Mouse (Mus musculus) E14TG2a.4 (cell line): ENCODE measurements around the gene Gfra1.

ENCODE experiments used
- H3K27me3 ChIP-seq: 2 replicates; pipeline ENCODE4 v1.6.1; 2014; ENCODE audit warnings: low read length, control low read depth; ENCODE audit not compliant: insufficient read depth
- H3K36me3 ChIP-seq: 2 replicates; pipeline ENCODE4 v1.6.1; 2014; ENCODE audit warnings: low read length, control low read depth; ENCODE audit not compliant: insufficient read depth
- H3K4me1 ChIP-seq: replicated peaks from 2 replicates; pipeline ENCODE4 v1.6.1; 2014; ENCODE audit warnings: low read depth, low read length, control low read depth
- H3K4me3 ChIP-seq: replicated peaks from 2 replicates; pipeline ENCODE4 v1.5.1; 2014; ENCODE audit warnings: mild to moderate bottlenecking, low read length
- H3K9me3 ChIP-seq: 2 replicates; pipeline ENCODE4 v1.6.1; 2014; ENCODE audit warnings: low read length, control low read depth
- CTCF ChIP-seq: conservative IDR thresholded peaks from 2 replicates; pipeline ENCODE4 v1.5.1; 2014; ENCODE audit warnings: low read length
- NANOG ChIP-seq: IDR thresholded peaks from 2 replicates; pipeline ENCODE4 v1.6.1; 2014; ENCODE audit warnings: borderline replicate concordance, low read length, mixed read lengths
- POU5F1 ChIP-seq: IDR thresholded peaks from 2 replicates; pipeline ENCODE4 v1.6.1; 2014; ENCODE audit warnings: low read length, borderline replicate concordance

Gfra1 gene

DNA sequence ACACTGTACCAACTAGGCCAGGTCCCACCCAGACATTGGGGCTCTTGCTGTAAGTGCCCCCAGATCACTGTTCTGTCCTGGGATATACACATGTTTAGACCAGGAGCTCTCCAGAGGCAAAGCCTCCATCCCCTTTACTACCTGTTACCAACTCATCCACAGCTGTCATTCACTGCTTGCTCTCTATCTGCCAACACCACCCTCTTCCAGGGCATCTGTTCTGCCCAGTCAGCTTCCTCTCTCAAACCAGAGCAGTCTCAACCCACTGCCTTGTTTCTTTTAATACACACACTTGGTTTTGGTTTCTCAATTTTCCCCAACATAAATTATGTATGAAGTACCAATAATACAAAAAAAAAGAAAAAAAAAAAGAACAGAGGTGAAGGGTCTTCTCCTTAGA, 41.0 kb downstream of the Gfra1 start:
- no peak for TF ChIP-seq CTCF
- Histone ChIP-seq H3K4me3 (no peak overlapping the region), H3K36me3 (no peaks in the 10 kb centered on the region), H3K4me1 (no peaks in the 10 kb centered on the region), H3K27me3 (no peaks in the 10 kb centered on the region), H3K9me3 (no peaks in the 10 kb centered on the region)

GRCm38 (mm10) chr19:58413290-58413689, 42.4 kb downstream of the Gfra1 start:
- Histone ChIP-seq H3K4me3 (no peak overlapping the region), H3K36me3 (no peaks in the 10 kb centered on the region), H3K9me3 (no peaks in the 10 kb centered on the region), H3K4me1 (no peaks in the 10 kb centered on the region), H3K27me3 (no peaks in the 10 kb centered on the region)
- TF ChIP-seq CTCF = no peak

GRCm38 (mm10) chr19:58412811-58413210, 42.9 kb downstream of the Gfra1 start:
- Histone ChIP-seq H3K36me3 (no peaks in the 10 kb centered on the region), H3K4me1 (no peaks in the 10 kb centered on the region), H3K9me3 (no peaks in the 10 kb centered on the region), H3K27me3 (no peaks in the 10 kb centered on the region), H3K4me3 (no peak overlapping the region)
- TF ChIP-seq CTCF (no peak), POU5F1 (no peak), NANOG (no peak)

- Histone ChIP-seq H3K4me3 (no peak overlapping the region), H3K27me3 (no peaks in the 10 kb centered on the region)
- no peak for TF ChIP-seq CTCF
- no peak for TF ChIP-seq POU5F1
- no peak for TF ChIP-seq NANOG
Measured at GRCm38 (mm10) chr19:58406726-58407125, 49.0 kb downstream of the Gfra1 start.

DNA sequence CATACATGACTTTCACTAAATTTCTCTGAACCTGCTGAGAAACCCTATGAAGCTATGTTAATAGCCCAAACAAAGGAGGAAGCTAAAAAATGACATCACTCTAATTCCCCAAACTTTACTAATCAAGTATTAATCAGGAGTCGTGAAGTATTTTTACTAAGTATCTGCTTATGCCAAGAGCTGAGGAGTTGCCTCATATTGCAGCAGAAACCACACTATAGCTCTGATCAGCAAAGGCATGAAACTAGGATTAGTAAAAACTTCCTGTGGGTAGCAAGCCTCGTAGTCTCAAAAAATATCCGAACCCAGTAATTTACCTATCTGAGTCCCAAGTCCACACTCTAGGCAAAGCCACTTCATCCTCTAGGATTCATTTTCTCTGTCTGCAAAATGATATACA, 55.5 kb downstream of the Gfra1 start:
- no peaks in the 10 kb centered on the region for H3K9me3 ChIP-seq
- H3K36me3 ChIP-seq = no peaks in the 10 kb centered on the region
- H3K4me1 ChIP-seq = peaks cover 28% of the 10 kb centered on the region
- no peak overlapping the region for H3K4me3 ChIP-seq
- no peaks in the 10 kb centered on the region for H3K27me3 ChIP-seq
- no peak for TF ChIP-seq CTCF
- TF ChIP-seq NANOG = no peak
- no peak for TF ChIP-seq POU5F1

More at GRCm38 (mm10) chr19:58406726-58407125, 49.0 kb downstream of the Gfra1 start:
- Histone ChIP-seq H3K9me3 (no peaks in the 10 kb centered on the region), H3K36me3 (no peaks in the 10 kb centered on the region), H3K4me1 (peaks cover 5% of the 10 kb centered on the region)

GRCm38 (mm10) chr19:58399166-58399565, 56.5 kb downstream of the Gfra1 start:
- TF ChIP-seq POU5F1 (no peak), NANOG (no peak), CTCF (no peak)
- no peak overlapping the region for H3K4me3 ChIP-seq
- H3K4me1 ChIP-seq = peaks cover 29% of the 10 kb centered on the region
- H3K27me3 ChIP-seq = no peaks in the 10 kb centered on the region
- H3K36me3 ChIP-seq = no peaks in the 10 kb centered on the region
- no peaks in the 10 kb centered on the region for H3K9me3 ChIP-seq

- no peaks in the 10 kb centered on the region for H3K9me3 ChIP-seq
- no peaks in the 10 kb centered on the region for H3K27me3 ChIP-seq
- no peak overlapping the region for H3K4me3 ChIP-seq
- no peak for TF ChIP-seq CTCF
- peaks cover 32% of the 10 kb centered on the region for H3K4me1 ChIP-seq
- no peaks in the 10 kb centered on the region for H3K36me3 ChIP-seq
Measured at GRCm38 (mm10) chr19:58396604-58396984, 59.1 kb downstream of the Gfra1 start.

- Histone ChIP-seq H3K4me1 (peaks cover 27% of the 10 kb centered on the region), H3K27me3 (no peaks in the 10 kb centered on the region), H3K4me3 (no peak overlapping the region), H3K36me3 (no peaks in the 10 kb centered on the region), H3K9me3 (peaks cover 1% of the 10 kb centered on the region)
- TF ChIP-seq POU5F1 (no peak), CTCF (no peak), NANOG (no peak)
Measured at GRCm38 (mm10) chr19:58395785-58396603, 59.7 kb downstream of the Gfra1 start.

- H3K9me3 ChIP-seq = peaks cover 9% of the 10 kb centered on the region
- H3K4me1 ChIP-seq = peaks cover 27% of the 10 kb centered on the region
- TF ChIP-seq POU5F1 = no peak
- no peak for TF ChIP-seq CTCF
- no peak for TF ChIP-seq NANOG
- H3K36me3 ChIP-seq = no peaks in the 10 kb centered on the region
- H3K27me3 ChIP-seq = no peaks in the 10 kb centered on the region
- H3K4me3 ChIP-seq = no peak overlapping the region
Measured at GRCm38 (mm10) chr19:58393121-58393520, 62.6 kb downstream of the Gfra1 start.
